Mouse (Mus musculus) layer of hippocampus, adult 9-10 months (tissue): Measurements from ENCODE around the gene Pga5.

Experiments used
- DNase-seq: peaks from one replicate; pipeline ENCODE4 v3.0.0; 2022; ENCODE audit warnings: low spot score

Pga5 gene

DNA sequence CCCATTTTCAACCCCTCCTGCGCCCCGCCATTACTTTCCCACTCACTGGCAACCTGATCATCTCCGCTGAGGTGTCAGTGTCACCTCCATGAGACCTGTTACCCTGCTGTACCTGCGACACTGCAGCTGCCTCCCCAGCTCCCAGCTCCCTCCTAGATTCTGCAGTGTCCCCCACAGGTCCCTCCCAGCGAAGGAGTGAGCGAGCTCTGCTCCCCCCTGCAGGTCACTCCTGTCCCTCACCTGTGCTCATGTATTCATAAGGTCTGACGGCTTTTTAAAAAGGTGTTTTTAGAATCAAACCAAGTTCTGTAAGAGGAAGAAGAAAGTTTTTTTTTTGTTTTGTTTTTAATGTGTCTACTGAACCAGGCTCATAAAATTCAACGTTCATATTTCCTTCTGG lies 24.3 kb upstream of the Pga5 start:
- DNase-seq, result no peak

GRCm38 (mm10) chr19:10701013-10701726 lies 23.3 kb upstream of the Pga5 start:
- no peak for DNase-seq

GRCm38 (mm10) chr19:10699851-10700250 lies 22.0 kb upstream of the Pga5 start:
- DNase-seq, result no peak

GRCm38 (mm10) chr19:10698131-10698991 lies 20.5 kb upstream of the Pga5 start:
- DNase-seq, result no peak

GRCm38 (mm10) chr19:10695801-10696200 lies 17.9 kb upstream of the Pga5 start:
- DNase-seq, result no peak

DNA sequence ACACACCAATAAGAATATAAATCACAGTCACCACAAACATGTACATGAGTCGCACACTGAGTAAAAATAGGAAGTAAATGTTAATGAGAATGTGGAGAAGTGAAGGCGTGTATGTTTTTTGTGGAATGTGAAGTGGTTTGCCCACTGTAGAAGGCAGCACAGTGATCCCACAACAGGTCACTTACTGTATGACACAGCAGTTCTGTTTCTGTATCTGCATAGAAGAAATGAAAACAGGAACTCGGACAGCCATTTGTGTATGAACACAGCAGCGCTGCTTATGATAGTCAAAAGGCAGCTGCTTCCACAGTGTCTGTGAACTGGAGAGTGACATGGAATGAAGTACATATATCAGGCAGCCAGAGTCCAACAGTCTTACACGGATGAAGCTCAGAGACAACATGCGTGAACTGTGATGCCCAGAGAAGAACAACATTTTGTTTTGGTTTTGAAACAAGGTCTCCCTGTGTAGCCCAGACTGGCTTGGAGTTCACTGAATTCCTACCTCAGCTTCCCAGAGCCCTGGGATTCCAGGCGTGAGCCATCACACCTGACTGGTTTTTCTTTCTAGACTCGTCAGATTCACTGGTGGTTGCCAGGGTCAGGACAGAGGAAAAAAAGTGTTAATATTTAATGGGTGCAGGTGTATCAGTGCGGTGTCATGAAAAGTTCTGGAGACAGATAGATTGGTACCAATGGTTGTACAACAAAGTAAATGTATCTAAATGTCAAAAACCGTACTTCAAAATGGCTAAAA lies 16.2 kb upstream of the Pga5 start:
- no peak for DNase-seq

DNA sequence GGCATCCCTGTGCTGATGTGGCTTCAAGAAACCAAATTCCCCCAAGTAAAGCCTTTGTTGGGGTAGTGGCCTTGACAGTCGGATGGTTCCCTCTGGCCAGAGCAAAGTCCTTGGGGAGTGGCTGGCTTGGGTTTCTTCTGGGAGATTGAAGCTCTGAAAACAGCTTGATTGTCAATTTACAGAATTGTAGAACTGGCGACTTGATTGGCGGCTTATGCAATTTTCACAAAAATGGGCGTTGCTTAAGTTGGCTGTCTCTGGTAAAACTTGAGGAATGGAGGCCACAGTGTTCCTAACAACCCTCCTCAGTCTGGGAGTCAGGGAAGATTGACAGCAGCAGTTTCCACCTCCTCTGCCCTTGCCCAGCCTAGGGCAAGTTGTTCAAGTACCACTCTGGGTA lies 14.5 kb upstream of the Pga5 start:
- no peak for DNase-seq

GRCm38 (mm10) chr19:10691660-10692059 lies 13.8 kb upstream of the Pga5 start:
- DNase-seq, result no peak

DNA sequence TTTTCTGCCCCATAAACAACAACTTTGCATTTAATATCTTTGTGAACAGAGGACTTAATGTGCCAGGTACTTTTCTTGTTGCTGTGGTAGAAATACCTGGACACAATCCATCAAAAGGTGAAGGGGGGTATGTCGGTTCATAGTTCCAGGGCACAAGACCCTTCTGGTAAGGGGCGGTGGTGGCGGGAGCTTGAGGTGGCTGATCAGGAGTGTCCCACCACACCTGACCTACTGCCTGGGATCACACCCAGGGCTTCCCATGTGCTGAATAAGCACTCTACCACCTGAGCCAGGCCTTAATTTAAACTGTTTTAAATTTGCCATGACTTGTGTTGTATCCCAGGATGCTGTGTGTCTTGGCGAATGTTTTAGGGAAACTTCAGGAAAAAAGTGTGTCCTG lies 13.2 kb upstream of the Pga5 start:
- DNase-seq, result no peak

GRCm38 (mm10) chr19:10690336-10690735 lies 12.5 kb upstream of the Pga5 start:
- DNase-seq, result no peak

DNA sequence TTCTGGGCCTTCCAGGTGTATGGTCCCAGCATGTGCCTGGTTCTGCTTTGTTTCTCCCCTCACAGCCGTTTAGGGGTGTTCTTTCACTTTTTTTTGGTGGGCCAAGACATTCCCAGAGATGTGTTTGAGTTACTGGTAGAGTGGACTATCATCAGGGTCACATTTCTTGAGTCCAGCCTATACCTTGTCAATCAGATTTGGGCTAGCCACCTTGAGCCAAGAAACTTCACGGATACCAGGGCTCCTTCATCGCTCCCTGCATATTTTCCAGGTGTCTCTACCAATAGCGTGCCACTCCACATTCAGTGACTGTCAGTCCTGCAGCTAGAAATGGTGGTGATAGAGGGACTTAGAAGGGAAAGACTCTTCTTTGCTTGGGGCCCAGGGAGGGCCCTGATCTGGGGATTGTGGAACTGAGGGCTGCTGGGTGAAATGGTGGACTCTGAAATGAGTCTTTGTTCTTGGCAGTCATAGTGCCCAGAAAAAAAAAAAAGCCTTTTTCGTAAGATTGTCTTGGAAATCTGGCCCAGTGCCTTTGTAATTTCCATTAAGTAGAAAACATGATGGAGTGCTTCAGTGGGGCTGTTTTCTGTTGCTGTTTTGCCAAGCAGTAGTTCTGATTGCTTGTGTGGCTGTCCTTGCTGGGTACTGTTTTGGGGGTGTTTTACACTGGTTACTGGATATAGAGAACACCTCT lies 11.7 kb upstream of the Pga5 start:
- no peak for DNase-seq

GRCm38 (mm10) chr19:10688537-10689352 lies 10.9 kb upstream of the Pga5 start, which contains the start of gene Vps37c:
TSS of gene Vps37c (plus strand) at chr19:10688735.
- peak; percentile 84 for DNase-seq

DNA sequence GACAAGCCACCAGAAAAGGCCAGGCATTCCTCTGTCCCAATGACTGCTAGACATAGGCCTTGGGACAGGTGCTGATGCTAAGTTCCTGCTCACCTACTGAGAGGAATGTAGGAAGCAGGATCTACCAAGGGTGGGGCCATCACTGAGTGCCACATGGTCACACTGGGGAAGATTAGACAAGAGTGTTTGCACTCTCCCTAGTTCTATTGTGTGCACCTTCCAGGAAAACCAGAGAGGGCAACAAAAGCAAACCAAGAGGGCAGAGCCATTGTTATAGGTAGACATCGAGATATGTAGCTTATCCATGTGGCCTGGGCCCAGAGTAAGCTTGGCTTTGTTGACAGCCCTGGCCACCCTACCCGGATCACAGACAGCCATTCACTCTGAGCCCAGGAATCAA lies 7.9 kb upstream of the Pga5 start:
- no peak for DNase-seq

DNA sequence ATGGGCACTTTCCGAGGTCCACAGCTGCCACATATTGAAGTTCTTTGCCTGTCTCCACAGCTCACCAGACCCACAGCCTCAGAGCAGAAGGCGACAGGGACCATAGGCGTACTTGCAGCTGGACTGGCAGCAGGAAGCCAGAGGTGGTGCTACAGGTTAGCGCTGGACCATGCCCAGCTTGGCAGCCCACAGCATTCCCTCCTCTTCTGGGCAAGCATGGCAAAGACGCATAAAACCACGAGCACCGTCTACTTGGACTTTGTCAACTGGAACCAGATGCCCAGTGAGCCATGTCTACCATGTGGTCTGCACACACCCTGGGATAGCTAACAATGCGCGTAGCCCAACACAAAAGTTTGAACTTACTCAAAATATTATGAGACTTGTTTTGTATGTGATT lies 7.2 kb upstream of the Pga5 start:
- DNase-seq, result no peak

- DNase-seq, result no peak
Measured at GRCm38 (mm10) chr19:10681571-10681970, 3.7 kb upstream of the Pga5 start.

GRCm38 (mm10) chr19:10678772-10679067 lies 849 bp upstream of the Pga5 start:
- DNase-seq, result no peak

DNA sequence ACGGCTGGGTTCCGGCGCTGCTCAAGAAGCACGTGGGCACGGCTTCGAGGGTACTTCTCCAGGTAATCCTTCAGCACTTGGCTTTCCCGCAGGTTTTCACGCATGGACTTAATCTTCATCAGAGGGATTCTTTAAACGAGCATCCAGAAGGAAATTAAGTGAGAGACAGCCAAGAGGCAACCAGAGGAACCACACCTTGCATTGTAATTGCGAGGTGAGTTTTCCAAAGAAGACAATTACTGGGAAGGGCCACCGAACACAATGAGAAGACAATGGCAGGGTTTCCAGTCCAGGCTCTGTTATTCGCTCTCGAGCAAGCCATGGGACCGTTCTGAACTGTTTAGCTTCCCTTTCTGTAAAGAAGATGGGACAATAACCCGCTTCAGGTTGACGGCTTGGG lies 1.2 kb downstream of the Pga5 start:
- DNase-seq, result no peak

- DNase-seq, result no peak
Measured at GRCm38 (mm10) chr19:10673275-10673674, 4.6 kb downstream of the Pga5 start.

- DNase-seq, result no peak
Measured at GRCm38 (mm10) chr19:10671854-10672417, 5.9 kb downstream of the Pga5 start.

- no peak for DNase-seq
Measured at GRCm38 (mm10) chr19:10671319-10671718, 6.6 kb downstream of the Pga5 start.

GRCm38 (mm10) chr19:10665499-10665898 lies 12.4 kb downstream of the Pga5 start:
- DNase-seq, result no peak
